Mouse (Mus musculus) heart, postnatal 4 days (tissue): ENCODE measurements at regions not wholly inside any gene's neighbourhood (a gene's known extent, or its start where the extent isn't known, plus 50 kb on each side); places are given as distances from the start of the nearest gene placed in this dataset.
A peak's percentile ranks its signal among the peaks of the same experiment; 100 is the strongest.

ENCODE experiments used
- DNase-seq: peaks from one replicate; pipeline ENCODE4 v3.0.0; 2021

DNA sequence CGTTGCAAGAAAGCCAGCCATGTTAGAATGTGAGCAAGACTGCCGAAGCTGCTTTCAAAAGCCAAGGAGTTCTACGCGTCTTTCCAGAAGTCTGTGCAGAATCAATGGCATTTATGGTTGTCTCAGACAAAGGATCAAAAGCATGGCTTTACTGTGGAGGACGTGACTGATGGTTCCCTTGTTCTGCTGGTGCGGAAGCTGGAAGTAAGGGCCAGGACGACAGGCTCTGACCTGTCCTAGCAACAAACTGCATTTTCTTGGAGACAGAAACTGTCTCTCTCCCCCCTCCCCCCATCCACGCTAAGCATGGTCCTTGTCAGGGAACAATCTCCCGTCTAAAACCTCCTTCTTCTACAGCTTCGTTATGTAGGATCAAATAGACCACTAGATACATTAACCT, 2780.3 kb upstream of the Gm7489 start:
- DNase-seq, result no peak

DNA sequence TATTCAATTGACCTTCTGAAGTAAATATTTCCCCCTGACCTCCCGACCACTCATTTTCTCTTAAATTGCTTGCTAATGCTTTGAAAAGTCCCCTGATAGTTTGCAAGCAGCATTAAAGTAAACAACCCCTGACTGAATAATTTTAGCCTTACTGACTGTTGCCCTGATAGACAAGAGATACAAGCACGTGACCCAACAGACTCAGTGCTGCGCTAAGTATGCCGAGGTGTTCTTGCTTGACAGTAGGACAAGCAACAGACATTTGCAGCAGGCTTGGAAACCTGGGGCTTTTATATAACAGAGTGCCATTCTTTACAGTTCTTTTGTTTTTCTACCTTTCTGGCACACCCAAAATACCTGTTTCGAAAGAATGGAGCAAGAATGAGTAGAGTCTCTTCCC, 2779.9 kb upstream of the Gm7489 start:
- DNase-seq, result no peak

GRCm38 (mm10) chr15:51105359-51106008, 2779.2 kb upstream of the Gm7489 start:
- DNase-seq, result no peak

- DNase-seq, result no peak
These were observed 2774.5 kb upstream of the Gm7489 start for GRCm38 (mm10) chr15:51110186-51110585.

- DNase-seq, result no peak
These were observed 2758.8 kb upstream of the Gm7489 start for GRCm38 (mm10) chr15:51125896-51126295.

DNA sequence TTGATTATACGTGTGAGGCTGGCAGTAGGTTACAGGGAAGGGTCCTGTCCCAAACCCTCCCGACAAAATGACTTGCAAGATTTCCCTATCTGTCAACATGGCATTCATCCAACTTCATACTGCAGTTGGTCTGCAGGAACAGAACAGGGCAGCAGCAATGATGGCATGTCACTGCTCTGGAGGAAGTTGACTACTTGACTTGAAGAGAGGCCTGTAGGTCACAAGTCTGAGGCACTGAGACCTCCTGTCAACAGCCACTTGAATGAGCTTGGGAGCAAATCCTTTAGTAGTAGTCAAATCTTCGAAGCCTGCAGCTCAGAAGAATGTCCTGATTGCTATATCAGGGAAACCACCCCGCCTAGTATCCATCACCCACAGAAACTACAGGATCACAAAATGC, 2753.7 kb upstream of the Gm7489 start:
- no peak for DNase-seq

DNA sequence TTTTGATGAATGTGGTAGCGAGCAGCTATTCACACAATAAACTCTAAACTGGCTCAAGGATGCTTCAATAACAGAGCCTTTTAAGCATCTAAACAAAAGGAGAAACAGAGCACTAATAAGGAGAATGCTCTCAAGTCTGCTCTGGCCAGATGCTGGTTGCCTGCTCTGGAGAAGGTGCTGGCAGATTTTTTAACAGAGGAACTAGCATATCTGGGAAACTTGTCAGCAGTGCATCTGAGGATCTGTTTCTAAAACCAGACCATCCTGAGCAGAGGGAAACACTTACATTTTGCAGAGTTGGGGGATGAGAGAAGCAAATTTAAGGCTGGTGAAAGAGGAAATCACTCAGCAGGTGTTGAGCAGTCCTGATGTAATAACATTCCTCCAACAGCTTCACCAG, 2748.6 kb upstream of the Gm7489 start:
- no peak for DNase-seq

DNA sequence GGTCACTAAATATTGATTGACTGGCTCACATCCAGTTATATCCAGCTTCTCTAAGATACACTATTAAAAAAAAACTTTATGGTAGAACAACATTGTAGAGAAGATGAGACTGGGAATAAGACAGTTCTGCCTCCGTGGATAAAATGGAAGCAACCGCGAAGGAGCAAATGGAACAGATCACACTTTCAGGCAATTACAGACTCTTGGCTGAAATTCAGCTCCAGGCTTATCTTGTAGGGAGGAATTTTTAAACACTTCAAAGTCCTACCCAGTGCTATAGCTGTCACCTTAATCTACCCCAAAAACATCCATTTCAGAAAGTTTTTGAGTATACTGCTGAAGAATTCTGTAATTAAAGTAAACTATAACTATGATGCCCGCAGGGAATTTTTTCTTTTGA, 2745.2 kb upstream of the Gm7489 start:
- no peak for DNase-seq

DNA sequence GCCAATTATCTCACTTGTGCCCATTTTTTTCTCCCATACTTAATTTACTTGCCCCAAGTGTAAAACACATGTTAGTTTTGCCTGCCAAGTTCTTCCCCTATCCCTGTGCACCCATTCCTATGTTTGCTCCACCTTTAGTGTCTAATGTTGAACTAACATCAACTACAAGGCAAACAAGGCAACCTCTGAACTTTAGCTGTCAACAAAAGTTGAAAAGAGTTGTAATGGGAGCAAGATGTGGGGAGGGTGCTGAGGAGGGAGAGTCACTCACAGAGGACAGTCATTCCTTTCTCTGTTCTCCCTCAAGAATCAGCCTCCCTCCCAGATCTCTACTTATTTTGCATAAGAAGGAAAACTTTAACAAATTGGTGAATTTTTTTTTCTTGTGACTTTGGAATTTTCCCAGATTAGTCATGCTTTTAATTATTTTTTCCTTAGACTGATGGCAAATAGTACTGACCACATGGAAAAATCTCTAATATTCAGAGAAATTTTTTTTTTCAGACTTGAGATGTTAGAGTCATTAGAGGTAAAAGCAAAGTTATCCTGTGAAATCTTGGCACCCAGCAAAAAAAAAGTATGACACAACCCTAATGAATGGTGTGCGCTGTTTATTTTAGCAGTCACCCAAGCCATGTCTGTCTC, 2710.6 kb upstream of the Gm7489 start:
- no peak for DNase-seq

DNA sequence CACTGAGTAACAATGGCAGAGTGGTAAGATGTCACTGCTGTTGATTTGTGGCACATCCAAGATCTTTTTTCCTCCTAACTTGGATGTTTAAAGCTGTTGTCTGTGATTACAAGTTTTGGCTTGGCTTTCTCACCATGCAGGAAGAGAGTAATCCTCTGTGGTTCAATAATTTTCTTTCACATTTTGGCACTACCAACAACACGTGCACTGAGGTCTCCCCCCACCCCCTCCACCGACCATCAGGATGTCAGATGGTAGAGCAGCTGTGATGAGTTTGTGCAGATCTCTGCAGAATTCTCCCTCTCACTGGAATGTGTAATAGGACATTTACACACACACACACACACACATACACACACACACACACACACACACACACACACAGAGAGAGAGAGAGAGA, 2708.2 kb upstream of the Gm7489 start:
- no peak for DNase-seq

DNA sequence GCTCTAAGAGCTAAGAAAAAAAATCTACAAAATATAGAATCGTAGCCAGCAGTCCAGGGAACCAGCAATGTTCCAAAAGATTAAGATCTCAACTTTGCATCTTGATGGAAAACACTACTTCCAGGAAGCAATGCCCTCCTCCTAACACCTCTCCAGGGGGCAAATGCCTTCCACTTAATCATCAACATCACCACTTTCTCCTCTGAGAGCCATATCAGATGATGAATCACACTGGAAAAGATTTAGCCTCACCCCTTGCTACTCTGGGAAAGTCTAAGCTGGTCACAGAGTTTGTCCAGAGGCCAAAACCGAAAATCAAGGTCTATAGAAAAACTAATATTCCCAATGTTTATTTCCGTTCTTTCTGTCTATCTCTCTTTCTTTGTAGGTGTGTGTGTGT, 2695.6 kb upstream of the Gm7489 start:
- DNase-seq, result no peak

- DNase-seq, result no peak
These were observed 2687.1 kb upstream of the Gm7489 start for GRCm38 (mm10) chr15:51197466-51198158.

- DNase-seq, result no peak
These were observed 2681.4 kb upstream of the Gm7489 start for GRCm38 (mm10) chr15:51203351-51203750.

- DNase-seq, result no peak
These were observed 2678.7 kb upstream of the Gm7489 start for GRCm38 (mm10) chr15:51206050-51206449.

DNA sequence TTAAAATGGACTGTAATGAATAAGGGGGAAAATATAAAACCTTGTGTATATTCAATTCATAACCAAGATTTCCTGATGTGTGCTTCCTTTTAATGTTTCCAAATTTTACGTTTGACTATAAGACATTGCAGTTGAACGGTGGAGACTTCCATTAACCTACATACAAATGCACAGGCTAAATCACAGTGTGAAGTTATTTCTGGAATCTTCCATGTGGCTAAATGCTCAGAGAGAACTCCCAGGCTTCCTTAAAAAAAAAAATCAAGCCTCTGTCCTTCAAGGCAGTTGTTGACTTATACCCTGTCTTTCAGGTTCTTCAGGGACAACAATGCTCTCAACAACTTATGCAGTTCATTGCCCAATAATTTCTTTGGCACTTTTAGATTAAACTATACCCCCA, 2677.9 kb upstream of the Gm7489 start:
- DNase-seq, result no peak

DNA sequence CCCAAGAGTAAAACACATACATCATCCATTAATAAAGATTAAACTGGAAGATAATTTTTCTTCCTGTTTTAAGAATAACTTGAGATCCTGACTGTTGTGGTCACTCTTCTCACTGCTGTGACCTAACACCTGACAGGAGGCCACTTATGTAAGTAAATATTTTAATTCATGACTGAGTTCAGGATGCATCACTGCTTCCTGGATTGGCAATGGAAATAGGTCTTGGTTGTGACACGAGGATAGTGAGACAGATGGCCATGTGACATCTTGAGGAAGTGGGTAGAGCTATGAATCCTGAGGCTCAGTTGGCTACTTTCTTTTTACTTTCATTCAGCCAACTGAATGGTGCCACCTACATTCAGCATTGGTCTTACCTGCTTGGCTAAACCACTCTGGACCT, 2649.8 kb upstream of the Gm7489 start:
- no peak for DNase-seq

- no peak for DNase-seq
These were observed 2640.1 kb upstream of the Gm7489 start for GRCm38 (mm10) chr15:51244596-51244995.

- no peak for DNase-seq
These were observed 2637.4 kb upstream of the Gm7489 start for GRCm38 (mm10) chr15:51247259-51247658.

DNA sequence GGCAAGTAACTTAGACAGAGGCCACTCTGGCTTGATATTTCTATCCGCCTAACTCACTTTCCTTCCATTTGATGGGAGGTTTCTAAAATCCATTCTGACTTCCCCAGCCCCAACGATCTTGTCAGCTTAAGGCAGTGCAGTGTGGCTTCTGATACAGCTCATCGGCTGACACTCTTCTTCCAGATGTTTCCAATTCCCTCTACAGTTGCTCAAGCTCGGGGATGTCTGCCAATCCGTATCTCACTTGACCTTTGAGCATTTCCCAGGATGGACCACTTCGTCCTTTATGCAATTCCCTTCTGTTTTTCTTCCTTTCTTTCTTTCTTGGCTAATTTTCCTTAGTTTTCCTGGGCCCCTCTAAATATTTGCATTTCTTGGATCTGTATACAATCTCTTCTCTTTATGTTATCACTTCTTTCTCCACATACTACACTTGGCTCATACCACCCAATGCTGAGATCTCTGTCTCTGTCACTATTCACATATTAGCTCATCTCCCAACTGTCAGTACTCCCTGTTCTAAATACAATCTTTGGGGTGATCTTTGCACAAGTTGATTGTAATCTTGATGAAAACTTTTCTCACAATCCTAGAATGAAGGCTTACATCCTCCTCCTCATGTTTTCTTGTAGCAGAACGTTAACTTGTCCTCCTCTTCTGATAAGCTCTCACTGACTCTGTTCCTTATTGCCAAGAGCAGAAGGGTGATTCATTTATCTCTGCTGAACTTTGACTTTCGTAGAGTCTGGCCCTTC, 2636.5 kb upstream of the Gm7489 start:
- peak; percentile 27 for DNase-seq

- no peak for DNase-seq
These were observed 2636.0 kb upstream of the Gm7489 start for GRCm38 (mm10) chr15:51248789-51249040.

DNA sequence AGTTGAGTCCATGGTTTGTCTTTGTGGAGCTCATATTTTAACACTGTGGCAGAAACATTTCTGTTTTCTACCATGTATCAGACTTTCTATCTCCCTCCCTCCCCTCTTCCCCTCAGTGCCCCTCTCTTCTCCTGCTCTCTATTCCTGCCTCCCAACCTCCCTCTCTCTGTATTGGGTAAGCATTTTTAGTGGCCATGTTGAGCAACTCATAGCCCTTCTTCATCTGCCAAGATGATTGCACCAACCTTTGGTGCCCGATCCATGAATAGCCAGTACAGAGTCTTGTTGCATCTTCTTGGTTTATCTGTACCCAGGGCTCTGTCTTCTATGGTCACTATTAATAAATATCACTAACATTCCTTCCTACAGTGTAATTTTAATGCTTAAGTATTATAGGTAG, 2630.6 kb upstream of the Gm7489 start:
- DNase-seq, result no peak

DNA sequence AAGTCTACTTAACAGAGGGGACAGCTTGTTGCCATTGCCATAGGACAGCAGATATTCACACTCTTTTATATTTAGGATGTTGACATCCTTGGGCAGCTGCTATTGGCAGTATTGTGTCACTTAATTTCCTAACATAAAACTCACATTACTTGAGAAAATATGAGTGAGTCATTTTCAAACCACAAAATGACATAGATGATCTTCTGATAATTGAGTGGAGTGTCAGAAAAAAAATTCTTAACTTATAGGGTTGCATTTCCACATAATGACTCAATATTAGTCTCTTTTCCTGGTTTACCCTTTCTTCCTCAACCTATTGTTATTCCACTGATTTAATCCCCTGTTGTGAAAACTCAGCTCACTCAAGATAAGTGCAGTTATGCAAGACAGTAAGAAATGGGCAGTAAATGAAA, 2629.5 kb upstream of the Gm7489 start:
- no peak for DNase-seq

DNA sequence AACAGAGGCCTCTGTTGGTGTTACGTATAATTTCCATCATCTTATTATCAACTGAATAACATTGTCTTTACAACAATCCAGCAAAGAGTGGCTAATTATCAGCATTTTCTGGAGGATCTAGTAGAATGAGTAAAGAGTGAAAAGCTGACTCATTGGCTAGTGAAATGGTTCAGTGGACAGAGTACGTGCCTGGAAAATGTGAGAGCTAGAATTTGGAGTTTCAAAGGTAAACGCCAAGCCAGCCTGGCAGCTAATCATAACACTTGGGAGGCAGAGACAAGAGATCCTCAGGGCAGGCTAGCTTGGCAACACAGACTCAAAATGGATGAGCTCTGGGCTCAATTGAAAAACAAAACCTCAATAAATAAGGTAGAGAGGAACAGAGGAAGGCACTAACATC, 2628.0 kb upstream of the Gm7489 start:
- DNase-seq, result no peak
